Mouse (Mus musculus) urinary bladder, adult 2 months (tissue): ENCODE results near the gene Rpl22. TPM values are rescaled to one million over a fixed set of nuclear protein-coding genes. Genes with fewer than 3 reads are reported as not detected.

Source experiments
- DNase-seq: peaks from one replicate; pipeline ENCODE4 v3.0.0; 2022; ENCODE audit warnings: low spot score
- polyA plus RNA-seq: library from polyadenylated mRNA; depleted of rRNA; stranded (reverse); fragments of >200 nt; gene quantifications from 2 replicates; pipeline ENCODE4 v1.2.3, GENCODE M21; 2012

The Rpl22 gene
- polyA plus RNA-seq, 1 experiment, result 727 TPM

GRCm38 (mm10) chr4:152338419-152339292 is 13.1 kb downstream of the Rpl22 start, which contains the start of gene Chd5:
TSS of gene Chd5 (plus strand) at chr4:152338651.
- DNase-seq, result no peak

- no peak for DNase-seq
Measured at GRCm38 (mm10) chr4:152339293-152339790, 13.8 kb downstream of the Rpl22 start.

DNA sequence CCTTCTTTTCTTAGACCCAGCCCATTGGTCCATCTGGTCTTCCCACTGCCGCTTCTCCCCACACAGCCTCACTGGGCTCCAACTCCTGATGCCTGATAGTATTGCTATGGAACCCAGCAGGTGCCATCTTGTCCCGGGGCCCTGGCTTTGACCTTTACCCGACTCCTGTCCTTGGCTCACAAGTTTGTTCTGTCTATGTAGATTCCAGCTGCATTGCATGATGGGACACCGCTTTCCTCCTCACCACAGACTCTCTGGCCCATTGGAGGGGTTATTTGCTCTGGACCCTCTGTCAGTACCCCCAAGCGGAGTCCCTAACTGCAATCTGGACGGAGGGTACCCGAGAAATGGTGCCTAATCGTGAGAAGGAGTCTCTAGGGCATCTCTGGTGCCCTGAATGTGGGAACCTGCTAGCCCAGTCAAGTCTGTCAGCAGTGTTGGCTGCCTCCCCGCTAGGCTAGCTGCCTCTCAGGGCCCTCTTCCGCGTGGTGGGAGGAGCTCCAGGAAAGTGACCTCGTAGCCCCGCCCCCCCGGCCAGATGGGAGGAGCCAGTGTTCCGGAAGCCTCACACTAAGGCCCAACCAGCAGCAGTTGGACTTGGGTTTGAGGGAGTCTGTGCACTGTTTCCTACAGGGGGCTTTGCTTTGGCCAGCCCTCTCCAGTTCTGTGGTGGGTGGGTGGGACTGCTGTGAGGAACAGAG is 15.2 kb downstream of the Rpl22 start:
- no peak for DNase-seq

DNA sequence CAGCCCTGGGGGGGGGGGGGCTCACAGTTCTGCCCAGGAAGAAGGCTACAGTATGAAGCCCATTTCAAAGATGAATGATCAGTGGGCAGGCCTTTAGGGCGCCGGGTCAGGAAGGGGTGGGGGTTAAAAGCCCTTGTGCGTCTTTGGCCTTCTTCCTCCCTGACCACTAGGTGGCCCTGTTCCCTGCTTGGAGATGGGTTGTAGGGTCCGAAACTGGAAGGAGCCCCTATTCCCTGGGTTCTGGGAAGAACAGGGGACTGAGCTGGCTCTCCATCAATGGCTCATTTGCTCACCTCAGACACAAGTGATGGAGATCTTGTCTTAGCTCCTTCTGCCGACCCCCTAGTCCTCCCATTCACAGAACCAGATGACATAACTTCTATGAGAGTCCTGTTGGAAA is 17.8 kb downstream of the Rpl22 start:
- no peak for DNase-seq

DNA sequence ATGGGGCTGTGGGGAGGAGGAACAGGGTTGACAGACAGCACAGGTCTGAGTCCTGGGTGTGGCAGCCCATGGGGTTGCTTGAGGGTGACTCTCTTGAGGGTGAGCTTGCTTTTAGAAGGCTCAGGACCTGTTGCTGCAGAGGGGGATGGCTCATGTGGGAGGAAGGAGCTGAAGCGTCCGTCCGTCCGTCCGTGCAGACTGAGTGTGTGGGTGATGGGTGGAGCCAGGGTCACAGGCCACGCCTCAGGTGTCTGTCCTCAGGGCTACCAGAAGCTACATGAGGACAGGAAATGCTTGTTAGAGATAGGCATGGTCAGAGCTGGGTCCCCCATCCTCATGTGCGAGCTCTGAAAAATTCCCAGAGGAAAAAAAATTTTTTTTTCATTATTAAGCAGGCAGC is 19.1 kb downstream of the Rpl22 start:
- no peak for DNase-seq

GRCm38 (mm10) chr4:152345120-152345889 is 19.8 kb downstream of the Rpl22 start:
- DNase-seq, result no peak

- DNase-seq, result no peak
Measured at GRCm38 (mm10) chr4:152349837-152350381, 24.4 kb downstream of the Rpl22 start.

DNA sequence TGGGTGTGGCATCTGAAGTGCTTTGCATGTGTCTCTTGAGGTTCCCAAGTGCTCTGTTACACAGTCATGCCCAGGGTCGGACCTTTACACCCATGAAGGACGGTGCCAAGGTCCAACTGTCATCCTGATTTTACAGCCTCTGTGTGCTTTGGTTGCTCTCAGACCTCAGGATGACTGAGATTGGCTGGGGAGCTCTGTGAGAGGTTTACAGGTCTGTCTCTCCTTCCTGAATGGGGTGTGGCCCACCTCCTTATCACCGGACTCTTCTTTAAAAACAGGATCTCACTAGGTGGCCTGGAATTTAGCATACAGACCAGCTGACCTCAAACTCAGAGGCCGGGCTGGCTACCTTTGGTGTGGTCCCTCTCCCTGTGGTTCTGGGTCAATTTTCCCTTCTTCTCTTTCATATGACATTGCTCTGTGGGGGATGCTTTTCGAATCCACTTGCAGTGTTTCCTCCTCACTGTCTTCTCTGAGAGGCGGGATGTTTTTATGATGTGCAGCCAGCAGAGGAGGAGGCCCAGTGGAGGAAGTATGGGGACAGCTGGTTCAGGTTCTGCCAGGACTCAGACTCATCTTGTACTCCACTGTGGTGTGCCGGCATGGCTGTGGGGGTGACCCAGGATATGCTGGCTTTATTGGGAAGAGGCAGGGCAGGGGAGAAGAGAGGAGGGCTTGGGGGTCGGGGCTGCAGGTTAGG is 25.3 kb downstream of the Rpl22 start:
- no peak for DNase-seq

- DNase-seq, result no peak
Measured at GRCm38 (mm10) chr4:152351422-152352305, 26.1 kb downstream of the Rpl22 start.

GRCm38 (mm10) chr4:152353886-152354637 is 28.5 kb downstream of the Rpl22 start:
- no peak for DNase-seq

DNA sequence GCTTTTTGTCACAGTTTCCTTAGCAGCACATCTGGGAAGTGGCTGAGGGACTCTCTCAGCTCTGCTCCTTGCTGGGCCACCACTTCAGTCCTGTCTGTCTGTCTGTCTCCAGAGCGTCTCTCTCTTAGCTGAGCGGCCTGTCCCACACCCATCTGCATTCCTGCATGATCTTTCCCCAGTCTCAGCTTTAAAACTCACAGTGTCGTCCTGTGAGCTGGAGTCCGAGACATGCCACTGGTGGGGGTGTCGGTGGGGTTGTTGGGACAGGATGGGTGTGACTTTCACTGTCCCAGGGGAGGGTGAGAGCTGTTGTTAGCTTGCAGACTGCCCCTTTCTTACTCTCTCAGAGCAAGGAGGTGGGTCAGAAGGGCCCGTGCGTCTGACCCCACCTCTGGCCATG is 30.1 kb downstream of the Rpl22 start:
- DNase-seq, result no peak

DNA sequence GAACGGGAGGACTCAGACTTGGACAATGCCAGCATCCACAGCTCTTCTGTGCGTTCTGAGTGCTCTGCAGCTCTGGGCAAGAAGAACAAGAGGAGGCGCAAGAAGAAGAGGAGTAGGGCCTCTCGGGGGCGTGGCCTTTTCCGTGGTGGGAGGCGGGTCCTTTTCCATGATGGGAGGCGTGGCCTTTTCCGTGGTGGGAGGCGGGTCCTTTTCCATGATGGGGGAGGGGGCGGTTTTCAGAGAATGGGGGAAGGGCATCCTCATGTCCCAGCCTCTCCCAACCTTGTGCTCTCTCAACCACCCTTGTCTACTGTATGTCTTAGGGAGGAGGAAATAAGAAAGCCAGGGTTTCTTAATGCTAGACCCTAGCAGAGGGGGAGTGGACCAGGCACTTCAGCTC is 34.2 kb downstream of the Rpl22 start:
- no peak for DNase-seq

DNA sequence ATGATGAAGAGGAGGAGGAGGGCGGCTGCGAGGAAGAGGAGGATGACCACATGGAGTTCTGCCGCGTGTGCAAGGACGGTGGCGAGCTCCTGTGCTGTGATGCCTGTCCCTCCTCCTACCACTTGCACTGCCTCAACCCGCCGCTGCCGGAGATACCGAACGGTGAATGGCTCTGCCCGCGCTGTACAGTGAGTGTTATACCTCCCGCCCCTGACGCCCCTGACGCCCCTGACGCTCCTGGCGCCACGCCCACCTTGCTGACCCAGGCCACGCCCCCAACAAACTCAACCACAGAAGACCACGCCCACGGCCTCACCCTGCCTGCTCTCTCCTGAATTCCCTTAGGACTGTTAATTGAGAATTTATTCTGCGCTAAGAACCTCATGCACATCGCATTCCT is 35.3 kb downstream of the Rpl22 start:
- DNase-seq, result no peak

DNA sequence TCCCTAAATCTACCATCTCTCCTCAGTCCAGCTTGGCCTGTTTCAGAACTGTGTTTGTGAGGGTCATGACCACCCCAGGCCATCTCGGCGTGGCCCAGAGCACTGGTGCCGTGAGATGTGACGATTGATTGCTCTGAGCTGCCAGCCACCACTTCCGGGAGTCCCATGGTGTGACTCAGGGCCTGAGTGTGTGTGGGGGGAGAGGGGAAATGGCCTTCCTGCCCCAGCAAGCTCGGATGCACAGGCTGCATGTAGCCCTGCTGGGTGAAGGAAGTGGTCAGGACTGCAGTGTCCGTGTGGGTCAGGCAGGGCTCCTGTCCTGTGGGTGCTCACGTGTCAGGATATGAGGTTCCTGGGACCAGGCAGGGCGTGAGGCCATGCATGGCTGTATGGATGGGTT is 36.6 kb downstream of the Rpl22 start:
- no peak for DNase-seq

- DNase-seq, result no peak
Measured at GRCm38 (mm10) chr4:152365228-152365627, 39.7 kb downstream of the Rpl22 start.

DNA sequence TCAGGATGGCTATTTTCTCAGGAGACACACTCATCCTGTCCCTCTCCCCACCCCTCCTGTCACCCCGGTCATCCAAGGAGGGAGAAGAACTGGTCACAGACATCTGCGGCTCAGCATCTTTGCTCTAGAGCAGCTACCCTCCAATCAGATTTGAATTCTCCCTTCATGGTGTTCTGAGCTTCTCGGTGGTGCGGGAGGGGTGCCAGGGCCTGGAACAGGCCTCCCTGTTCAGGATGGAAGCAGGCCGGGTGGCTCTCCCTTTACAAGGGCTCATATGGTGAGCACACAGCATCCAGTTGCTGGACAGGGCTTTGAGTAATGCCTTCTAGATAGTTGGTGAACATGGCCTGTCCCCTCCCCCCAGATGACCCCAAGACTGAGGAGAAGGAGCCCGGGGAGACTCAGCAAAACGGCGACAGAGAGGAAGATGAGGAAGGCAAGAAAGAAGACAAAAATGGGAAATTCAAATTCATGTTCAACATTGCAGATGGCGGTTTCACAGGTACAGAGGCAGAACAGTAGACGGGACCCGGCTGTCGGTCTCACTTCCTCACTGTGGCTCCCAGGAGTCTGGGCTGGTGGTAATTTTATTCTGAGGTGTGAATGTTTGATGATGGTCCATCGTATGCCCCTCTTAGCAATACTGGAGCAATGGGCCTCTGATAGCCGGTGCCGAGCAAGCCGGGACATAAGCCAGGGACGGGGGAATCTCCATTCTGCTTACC is 57.1 kb downstream of the Rpl22 start:
- no peak for DNase-seq
